Mouse (Mus musculus) c-Kit-positive CD71-positive TER-119-negative erythroid progenitor cells, embryonic 14.5 days (primary cell): ENCODE data around the gene Kcnh8.

Experiments used
- DNase-seq: peaks from one replicate; pipeline ENCODE4 v3.0.0-alpha.2; 2013; ENCODE audit warnings: low read depth

The Kcnh8 gene

DNA sequence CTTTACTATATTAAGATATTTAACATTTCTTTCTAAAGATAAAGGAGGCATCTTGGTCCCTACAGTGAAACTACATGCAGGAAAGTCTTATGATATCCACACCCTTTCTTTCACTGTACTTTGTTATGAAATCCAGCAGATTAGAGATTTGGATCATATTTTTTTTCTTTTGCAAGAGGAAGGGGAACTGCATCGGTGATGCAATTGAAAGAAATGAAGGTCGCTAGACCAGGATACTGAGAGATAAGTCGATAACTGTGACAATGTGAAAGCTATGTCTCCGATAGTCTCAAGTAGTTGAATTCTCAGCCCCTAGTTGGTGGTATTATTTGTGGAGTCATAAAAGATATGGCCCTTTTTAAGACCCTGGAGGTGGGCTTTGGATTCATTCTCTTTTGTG lies 227.2 kb downstream of the Kcnh8 start:
- no peak for DNase-seq

DNA sequence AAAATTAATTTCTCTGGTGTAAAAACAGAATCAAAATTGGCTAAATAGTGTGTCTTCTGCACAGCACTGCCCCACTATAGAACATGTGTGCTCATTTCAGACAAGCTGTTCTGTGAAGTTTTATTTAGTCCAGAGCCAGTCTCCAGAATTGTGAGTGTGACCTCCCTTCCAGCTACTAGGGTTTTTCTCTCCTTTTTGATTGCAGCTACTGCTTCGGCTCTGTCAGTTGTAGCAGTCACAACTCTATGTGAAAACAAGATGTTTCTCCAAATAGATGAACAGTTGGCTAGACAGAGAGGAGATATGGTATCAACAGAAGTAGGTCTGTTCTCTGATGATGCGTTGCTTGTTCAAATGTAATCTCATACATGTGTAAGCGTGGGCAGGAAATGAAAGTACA lies 270.7 kb downstream of the Kcnh8 start:
- DNase-seq = no peak

GRCm38 (mm10) chr17:52878964-52879363 lies 276.5 kb downstream of the Kcnh8 start:
- DNase-seq = no peak

DNA sequence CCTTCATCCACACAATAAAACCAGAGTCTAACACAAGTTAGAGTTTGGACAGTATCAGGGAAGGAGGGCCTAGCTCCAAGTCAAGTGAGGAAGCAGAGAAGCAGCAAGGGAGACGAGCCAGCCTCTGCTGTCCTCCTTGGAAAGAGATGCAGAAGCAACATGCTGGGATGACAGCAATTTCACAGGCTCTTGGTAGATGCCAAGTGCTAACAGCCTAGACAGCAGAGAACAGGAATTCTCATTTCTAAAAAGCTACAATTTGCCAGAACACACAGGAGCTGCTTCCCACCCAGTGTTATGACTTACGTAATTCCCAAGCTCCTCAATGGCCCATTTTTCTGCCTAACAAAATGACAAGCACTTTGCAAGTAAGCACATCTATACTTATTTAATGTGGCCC lies 277.5 kb downstream of the Kcnh8 start:
- DNase-seq = no peak

- no peak for DNase-seq
Measured at GRCm38 (mm10) chr17:52885210-52885609, 282.7 kb downstream of the Kcnh8 start.

GRCm38 (mm10) chr17:52920519-52921106 lies 318.1 kb downstream of the Kcnh8 start:
- no peak for DNase-seq

DNA sequence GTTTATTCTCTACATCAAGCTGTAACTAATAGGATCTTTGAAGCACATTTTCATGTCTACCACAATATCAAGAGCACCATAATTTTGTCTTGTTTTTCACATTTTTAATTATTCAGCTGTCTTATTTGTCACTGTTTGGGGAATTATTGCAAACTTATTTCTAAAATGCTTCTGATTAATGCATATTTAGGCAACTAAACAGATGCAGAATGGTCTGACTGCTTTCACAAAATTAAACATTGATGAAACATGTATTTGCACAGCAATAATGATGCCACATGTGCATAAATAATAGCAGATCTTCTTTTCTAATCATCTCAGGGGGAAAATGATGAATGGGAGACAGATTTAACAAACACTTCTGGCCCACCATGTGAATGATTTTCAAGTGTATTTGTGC lies 341.5 kb downstream of the Kcnh8 start:
- no peak for DNase-seq

DNA sequence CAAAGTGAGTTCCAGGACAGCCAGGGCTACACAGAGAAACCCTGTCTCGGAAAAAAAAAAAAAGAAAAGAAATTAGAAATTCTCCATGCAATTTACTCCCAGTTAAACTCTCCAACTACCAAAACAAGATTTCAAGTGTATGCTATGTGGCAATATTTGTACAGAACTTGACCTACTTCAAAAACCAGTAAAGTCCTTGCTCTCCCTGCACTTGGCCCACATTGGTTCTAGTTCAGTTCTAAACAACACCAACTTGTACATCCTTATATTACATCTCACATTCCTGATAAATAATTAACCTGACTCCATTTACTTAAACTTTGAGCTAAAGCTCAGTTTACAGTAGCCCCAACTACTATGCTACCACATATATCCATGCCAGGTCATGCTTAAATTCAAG lies 370.2 kb downstream of the Kcnh8 start:
- no peak for DNase-seq

DNA sequence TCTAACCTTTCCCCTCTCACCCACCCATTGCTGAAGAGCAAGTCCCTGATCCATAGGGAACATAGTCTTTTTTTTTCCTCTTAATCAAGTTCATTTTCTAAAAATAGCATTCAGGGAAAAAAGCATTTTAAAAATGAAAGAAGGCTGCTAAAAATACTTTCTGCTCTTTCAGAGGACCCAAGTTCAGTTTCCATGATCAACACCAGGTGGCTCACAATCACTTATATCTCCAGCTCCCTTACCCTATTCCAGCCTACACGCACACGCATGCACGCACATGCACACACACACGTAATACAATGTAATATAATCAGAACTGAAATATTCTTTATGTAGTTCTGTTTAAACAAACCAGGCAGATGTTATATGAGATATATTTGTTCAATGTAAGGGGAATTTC lies 378.4 kb downstream of the Kcnh8 start:
- DNase-seq = no peak
